Mouse (Mus musculus): ENCODE data around the gene Ciao2b. TPM values are rescaled to one million over a fixed set of nuclear protein-coding genes. Genes with fewer than 3 reads are reported as not detected.
A peak's percentile ranks its signal among the peaks of the same experiment; 100 is the strongest.

Gene Ciao2b
- total RNA-seq, 2 experiments from 2014 or later, result 38.3 to 48.5 TPM

DNA sequence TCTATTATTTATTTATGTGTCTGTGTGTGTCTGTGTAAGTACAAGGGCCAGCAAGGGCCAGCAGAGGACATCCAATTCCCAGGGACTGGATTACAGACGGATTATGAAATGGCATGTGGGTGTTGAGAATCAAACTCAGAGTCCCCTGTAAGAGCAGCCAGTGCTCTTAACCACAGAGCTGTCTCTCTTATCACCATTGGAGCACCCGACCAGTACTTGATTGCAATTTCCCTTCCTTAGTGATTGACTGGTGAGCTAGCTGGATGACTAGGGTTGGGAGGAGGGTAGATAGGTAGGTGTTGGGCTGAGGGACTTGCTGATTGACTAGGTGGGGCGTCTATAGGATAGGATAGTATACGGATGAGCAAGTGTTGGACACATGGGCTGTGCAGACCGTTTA lies 21.0 kb downstream of the Ciao2b start:
- DNase-seq, result no peak

DNA sequence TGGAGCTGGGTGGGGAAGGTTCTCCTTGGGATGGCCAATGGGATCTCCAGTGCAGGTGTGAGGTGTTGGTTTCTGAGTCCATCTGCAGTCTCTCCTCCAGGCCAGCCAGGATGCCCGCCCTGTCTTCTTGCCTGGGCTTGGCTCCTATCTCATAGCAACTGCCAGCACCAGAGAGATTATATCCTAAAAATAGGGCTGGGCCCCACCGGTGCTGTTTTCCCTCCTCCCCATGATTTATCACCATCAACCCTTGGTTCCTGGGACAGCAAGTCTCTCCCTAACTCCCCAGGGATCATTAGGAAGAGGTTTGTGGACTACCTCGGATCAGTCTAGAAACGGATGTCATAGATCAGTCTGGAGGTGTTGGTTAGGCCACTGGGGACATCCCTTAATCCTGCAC lies 28.6 kb downstream of the Ciao2b start:
- no peak for DNase-seq

GRCm38 (mm10) chr8:104611613-104612012 lies 30.2 kb downstream of the Ciao2b start:
- DNase-seq, result no peak

DNA sequence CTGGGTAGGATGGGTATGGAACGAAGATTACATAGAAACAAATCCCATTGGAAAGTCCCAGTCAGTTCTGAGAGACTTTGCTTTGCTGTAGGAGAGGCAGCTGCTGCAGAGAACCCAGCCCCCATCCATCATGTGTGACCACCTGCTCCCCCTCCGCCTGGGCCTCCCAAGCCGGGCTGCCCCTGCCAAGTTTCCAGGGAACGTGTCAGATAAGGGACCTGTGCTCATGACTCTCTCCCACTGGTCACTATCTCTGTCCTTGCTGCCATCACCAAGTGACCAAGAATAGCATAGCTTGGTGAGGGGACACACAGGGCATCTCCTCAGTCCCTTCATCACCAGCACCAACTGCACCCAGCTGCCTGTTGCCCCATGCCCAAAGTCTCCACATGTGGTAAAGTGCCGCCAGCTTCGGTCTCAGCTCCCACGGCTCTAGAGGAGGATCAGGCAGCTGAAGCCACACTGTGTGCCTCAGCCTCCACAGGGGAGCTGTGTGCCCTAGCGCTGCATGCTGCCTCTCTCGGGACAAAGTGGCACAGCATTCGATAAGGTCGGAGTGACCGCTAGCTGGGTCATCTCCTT lies 31.5 kb downstream of the Ciao2b start:
- DNase-seq, result no peak

- no peak for DNase-seq
Observed at GRCm38 (mm10) chr8:104609222-104609621, 32.5 kb downstream of the Ciao2b start.

- DNase-seq, result peak; percentile 65
Observed at GRCm38 (mm10) chr8:104607944-104608343, 33.8 kb downstream of the Ciao2b start.

- no peak for DNase-seq
Observed at GRCm38 (mm10) chr8:104606329-104606728, 35.4 kb downstream of the Ciao2b start.

- DNase-seq, result no peak
Observed at GRCm38 (mm10) chr8:104603245-104603593, 38.5 kb downstream of the Ciao2b start.

DNA sequence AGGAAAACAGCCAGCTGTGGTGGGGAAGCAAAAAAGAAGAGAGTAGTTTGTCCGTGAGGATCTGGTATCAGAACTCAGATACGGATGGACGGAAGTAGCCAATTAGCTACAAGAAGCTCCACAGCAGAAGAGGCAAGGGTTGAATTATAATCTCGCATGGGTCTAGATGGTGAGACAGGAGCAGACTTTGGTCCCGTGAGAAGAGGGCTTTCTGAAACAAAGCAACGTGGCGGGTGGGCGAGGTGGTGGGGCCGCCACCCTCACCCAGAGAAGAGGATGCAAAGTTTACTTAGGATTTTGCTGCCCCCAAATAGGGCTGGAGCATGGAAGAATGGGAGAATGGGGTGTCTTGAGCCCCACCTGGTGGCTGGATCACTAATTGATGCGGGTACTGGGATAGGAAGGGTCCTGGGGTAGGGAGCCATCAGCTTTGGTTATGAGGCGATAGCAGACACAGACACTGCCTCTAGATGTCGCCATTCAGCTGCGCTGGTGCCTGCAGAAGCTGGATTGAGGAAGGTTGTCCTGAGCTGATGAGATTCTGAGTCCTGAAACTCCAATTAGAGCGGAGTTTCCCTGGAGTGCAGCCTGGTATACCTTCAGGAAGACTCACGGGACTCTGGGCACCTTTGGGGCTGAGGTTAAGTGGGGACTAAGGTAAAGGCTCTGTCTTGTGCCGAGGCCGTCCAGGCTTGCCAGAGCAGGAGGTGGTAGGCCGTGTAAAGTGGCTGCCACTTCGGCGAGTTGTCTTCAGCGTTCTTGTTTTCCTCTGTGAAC lies 39.1 kb downstream of the Ciao2b start:
- DNase-seq, result peak; percentile 75

- no peak for DNase-seq
Observed at GRCm38 (mm10) chr8:104601941-104602371, 39.8 kb downstream of the Ciao2b start.

GRCm38 (mm10) chr8:104601386-104601785 lies 40.4 kb downstream of the Ciao2b start:
- DNase-seq, result no peak

DNA sequence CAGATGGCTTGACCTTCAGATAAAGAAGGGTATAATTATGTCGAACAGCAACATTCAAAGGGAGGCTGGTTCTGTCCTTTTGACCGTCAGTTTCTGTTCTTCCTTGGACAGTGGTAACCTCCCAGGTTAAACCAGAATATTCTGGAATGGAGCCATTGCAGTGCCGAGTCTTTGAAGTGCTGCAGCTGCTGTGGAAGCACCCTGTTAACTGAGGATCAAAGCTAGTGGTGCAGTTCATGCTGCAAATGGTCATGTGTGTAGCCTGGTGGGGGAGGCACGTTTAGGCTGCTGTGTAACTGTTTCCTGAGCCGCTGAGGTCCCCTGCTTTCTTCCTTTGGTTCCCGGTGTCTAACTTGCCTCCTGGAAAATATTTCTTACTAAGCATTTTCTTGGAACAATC lies 43.3 kb downstream of the Ciao2b start:
- DNase-seq, result no peak

- no peak for DNase-seq
Observed at GRCm38 (mm10) chr8:104597656-104598055, 44.1 kb downstream of the Ciao2b start.

- no peak for DNase-seq
Observed at GRCm38 (mm10) chr8:104595773-104596536, 45.8 kb downstream of the Ciao2b start.

GRCm38 (mm10) chr8:104594611-104595362 lies 47.0 kb downstream of the Ciao2b start:
- no peak for DNase-seq

DNA sequence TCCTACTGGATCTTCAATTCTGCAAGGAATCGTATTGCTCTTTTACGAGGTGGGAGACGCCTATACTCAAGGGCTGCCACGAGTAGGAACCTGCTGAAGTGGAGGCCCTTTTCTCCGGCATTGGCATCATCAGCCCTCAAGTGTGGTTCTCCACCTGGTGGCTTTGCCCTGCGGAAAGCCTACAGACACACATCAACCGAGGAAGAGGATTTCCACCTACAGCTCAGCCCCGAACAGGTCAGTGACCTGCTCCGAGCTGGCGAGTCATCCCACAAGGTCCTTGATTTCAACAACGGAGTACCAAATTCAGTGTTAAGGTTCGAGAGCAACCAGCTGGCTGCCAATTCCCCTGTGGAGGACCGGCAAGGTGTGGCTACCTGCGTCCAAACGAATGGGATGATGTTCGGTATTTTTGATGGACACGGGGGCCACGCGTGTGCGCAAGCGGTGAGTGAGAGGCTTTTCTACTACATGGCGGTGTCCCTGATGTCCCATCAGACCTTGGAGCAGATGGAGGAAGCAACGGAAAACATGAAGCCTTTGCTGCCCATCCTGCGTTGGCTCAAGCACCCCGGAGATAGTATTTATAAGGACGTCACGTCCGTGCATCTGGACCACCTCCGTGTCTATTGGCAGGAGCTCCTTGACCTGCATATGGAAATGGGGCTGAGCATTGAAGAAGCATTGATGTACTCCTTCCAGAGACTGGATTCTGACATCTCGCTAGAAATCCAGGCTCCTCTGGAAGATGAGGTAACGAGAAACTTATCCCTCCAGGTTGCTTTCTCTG lies 48.0 kb downstream of the Ciao2b start:
- no peak for DNase-seq

GRCm38 (mm10) chr8:104592566-104592965 lies 49.2 kb downstream of the Ciao2b start:
- DNase-seq, result no peak

DNA sequence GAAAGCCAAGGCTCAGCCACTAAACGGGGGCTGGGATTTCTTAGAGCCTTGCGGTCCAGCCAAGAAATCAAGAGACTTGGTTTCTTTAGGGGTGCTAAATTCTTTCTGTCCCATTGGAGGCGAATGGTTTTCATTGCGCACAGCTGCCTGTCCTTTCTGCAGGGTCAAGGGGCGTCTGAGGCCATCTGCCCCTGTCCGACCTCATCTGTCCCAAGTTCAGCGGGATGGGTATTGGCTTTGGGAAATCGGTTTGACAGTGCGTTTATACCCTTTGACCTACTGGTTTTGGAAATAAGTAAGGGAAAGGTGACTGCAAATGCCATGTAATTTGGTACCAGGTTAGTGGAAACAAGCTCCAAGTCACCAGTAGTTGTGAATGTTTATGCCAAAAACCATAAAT lies 49.9 kb downstream of the Ciao2b start:
- no peak for DNase-seq

DNA sequence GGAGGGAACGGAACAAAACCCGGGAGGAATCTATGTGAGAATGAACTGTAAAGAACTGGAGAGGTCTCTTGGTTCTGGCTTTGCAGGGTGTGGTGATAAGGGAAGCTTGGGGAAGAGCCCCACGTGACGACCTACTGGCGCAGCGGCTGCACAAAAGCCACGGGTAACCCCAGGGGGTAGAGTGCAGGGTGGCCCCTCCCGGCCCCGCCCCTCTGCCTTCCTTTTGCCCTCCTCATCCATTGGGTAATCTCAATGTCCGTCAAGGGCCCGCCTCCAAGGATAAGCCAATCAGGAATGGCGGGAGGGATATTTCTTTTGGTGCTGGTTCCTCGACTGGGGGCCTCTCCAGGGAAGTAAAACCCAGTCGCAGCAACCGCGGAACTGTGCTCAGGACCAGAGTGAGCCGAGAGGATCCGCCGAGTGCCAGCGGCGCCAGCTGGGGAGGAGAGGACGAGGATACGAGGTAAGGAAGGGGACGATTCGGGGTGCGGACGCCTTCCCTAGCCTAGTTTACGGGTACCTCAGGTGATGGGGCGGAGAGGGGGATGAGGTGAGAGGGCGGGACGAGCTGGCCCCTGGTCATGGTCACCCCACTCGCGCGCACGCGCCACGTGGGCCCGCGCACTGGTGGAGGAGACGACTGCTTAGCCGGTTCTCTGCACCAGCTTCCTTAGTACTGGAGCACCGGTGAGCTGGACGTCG lies 50.5 kb downstream of the Ciao2b start, which contains the start of gene Pdp2:
Gene Pdp2, plus strand, starts transcription at position 319 of the 702 bp plus-strand sequence.
- DNase-seq, result peak; percentile 77

- no peak for DNase-seq
Observed at GRCm38 (mm10) chr8:104590284-104590683, 51.5 kb downstream of the Ciao2b start.
